Mouse (Mus musculus) thymus, postnatal 4 days (tissue): ENCODE results near the gene Mob2.
A peak's percentile ranks its signal among the peaks of the same experiment; 100 is the strongest.

ENCODE experiments used
- DNase-seq: peaks from one replicate; pipeline ENCODE4 v3.0.0; 2021

Gene Mob2

GRCm38 (mm10) chr7:142060931-142061565 lies at the start of gene Mob2:
TSS of gene Mob2 (minus strand) at chr7:142061065.
- peak; percentile 91 for DNase-seq

GRCm38 (mm10) chr7:142104747-142105146 lies 43.9 kb upstream of the Mob2 start:
- no peak for DNase-seq

GRCm38 (mm10) chr7:142097776-142098175 lies 36.9 kb upstream of the Mob2 start:
- peak; percentile 87 for DNase-seq

GRCm38 (mm10) chr7:142096701-142097100 lies 35.8 kb upstream of the Mob2 start:
- no peak for DNase-seq

GRCm38 (mm10) chr7:142095183-142095931 lies 34.5 kb upstream of the Mob2 start, which contains the start of gene Dusp8:
TSS of gene Dusp8 (minus strand) at chr7:142095843.
- peak; percentile 93 for DNase-seq

GRCm38 (mm10) chr7:142094301-142095143 lies 33.7 kb upstream of the Mob2 start:
- DNase-seq, result peak; percentile 46

GRCm38 (mm10) chr7:142093696-142094240 lies 32.9 kb upstream of the Mob2 start:
- no peak for DNase-seq

- DNase-seq, result no peak
Observed at GRCm38 (mm10) chr7:142092991-142093390, 32.1 kb upstream of the Mob2 start.

GRCm38 (mm10) chr7:142091848-142092247 lies 31.0 kb upstream of the Mob2 start:
- no peak for DNase-seq

- no peak for DNase-seq
Observed at GRCm38 (mm10) chr7:142089648-142090447, 29.0 kb upstream of the Mob2 start.

- DNase-seq, result no peak
Observed at GRCm38 (mm10) chr7:142088886-142089285, 28.0 kb upstream of the Mob2 start.

GRCm38 (mm10) chr7:142087069-142087652 lies 26.3 kb upstream of the Mob2 start:
- DNase-seq, result no peak

- DNase-seq, result no peak
Observed at GRCm38 (mm10) chr7:142086159-142086905, 25.5 kb upstream of the Mob2 start.

GRCm38 (mm10) chr7:142084820-142085219 lies 24.0 kb upstream of the Mob2 start:
- DNase-seq, result no peak

GRCm38 (mm10) chr7:142084395-142084794 lies 23.5 kb upstream of the Mob2 start:
- DNase-seq, result no peak

- no peak for DNase-seq
Observed at GRCm38 (mm10) chr7:142083588-142084317, 22.9 kb upstream of the Mob2 start.

- DNase-seq, result no peak
Observed at GRCm38 (mm10) chr7:142082607-142083006, 21.7 kb upstream of the Mob2 start.

GRCm38 (mm10) chr7:142082179-142082578 lies 21.3 kb upstream of the Mob2 start:
- no peak for DNase-seq

GRCm38 (mm10) chr7:142081736-142082135 lies 20.9 kb upstream of the Mob2 start:
- DNase-seq, result no peak

GRCm38 (mm10) chr7:142080876-142081275 lies 20.0 kb upstream of the Mob2 start:
- no peak for DNase-seq
